Mouse (Mus musculus) MEL (cell line): ENCODE measurements around the gene Dok7.

Experiments
- CHD2 ChIP-seq: IDR thresholded peaks from 2 replicates; pipeline ENCODE4 v1.6.1; 2011; ENCODE audit warnings: low read length, improper control_type of control experiment
- CTCF ChIP-seq, 3 experiments: IDR thresholded peaks in 2 of 3; conservative IDR thresholded peaks in 1 of 3; 2 replicates each; pipeline ENCODE4 v1.5.1; 2011 to 2012; ENCODE audit warnings: low read length in 3 of 3, low read depth in 2 of 3, mild to moderate bottlenecking in 2 of 3, improper control_type of control experiment in 1 of 3, inconsistent platforms in 1 of 3, mixed read lengths in 1 of 3, moderate library complexity in 1 of 3; ENCODE audit not compliant: control insufficient read depth in 1 of 3, insufficient read depth in 1 of 3, poor library complexity in 1 of 3, severe bottlenecking in 1 of 3
- EP300 ChIP-seq, 2 experiments: IDR thresholded peaks; 2 replicates each; pipeline ENCODE4 v1.6.1; 2011; ENCODE audit warnings: improper control_type of control experiment in 2 of 2, low read length in 2 of 2, low read depth in 1 of 2, mild to moderate bottlenecking in 1 of 2
- GABPA ChIP-seq: IDR thresholded peaks from 2 replicates; pipeline ENCODE4 v1.6.1; 2012; ENCODE audit warnings: low read depth, mild to moderate bottlenecking, inconsistent platforms, low read length, improper control_type of control experiment, moderate library complexity
- GATA1 ChIP-seq: IDR thresholded peaks from 2 replicates; pipeline ENCODE4 v1.6.1; 2011; ENCODE audit warnings: low read depth, low read length, improper control_type of control experiment
- JUND ChIP-seq: IDR thresholded peaks from 2 replicates; pipeline ENCODE4 v1.6.1; 2011; ENCODE audit warnings: low read depth, mild to moderate bottlenecking, improper control_type of control experiment, low read length
- MAZ ChIP-seq: IDR thresholded peaks from 2 replicates; pipeline ENCODE4 v1.6.1; 2012; ENCODE audit warnings: low read depth, mild to moderate bottlenecking, inconsistent platforms, low read length, improper control_type of control experiment
- MEF2A ChIP-seq: IDR thresholded peaks from 2 replicates; pipeline ENCODE4 v1.6.1; 2014; ENCODE audit warnings: low read depth, mild to moderate bottlenecking, inconsistent platforms, low read length, improper control_type of control experiment; ENCODE audit not compliant: poor library complexity, insufficient replicate concordance, severe bottlenecking; ENCODE audit errors: extremely low read depth
- MYC ChIP-seq: IDR thresholded peaks from 2 replicates; pipeline ENCODE4 v1.6.1; 2011; ENCODE audit warnings: low read depth, mild to moderate bottlenecking, low read length, improper control_type of control experiment, moderate library complexity
- POLR2A ChIP-seq, 2 experiments: IDR thresholded peaks; 2 replicates each; pipeline ENCODE4 v1.6.1; 2011 to 2012; ENCODE audit warnings: low read length in 2 of 2, mild to moderate bottlenecking in 2 of 2, control low read depth in 1 of 2, improper control_type of control experiment in 1 of 2, low read depth in 1 of 2, moderate library complexity in 1 of 2; ENCODE audit not compliant: control insufficient read depth in 1 of 2, insufficient read depth in 1 of 2, poor library complexity in 1 of 2
- POLR2AphosphoS5 ChIP-seq: IDR thresholded peaks from 2 replicates; pipeline ENCODE4 v1.6.1; 2012; ENCODE audit warnings: low read depth, borderline replicate concordance, mild to moderate bottlenecking, inconsistent platforms, low read length, moderate library complexity, mixed read lengths
- RAD21 ChIP-seq: IDR thresholded peaks from 2 replicates; pipeline ENCODE4 v1.6.1; 2011; ENCODE audit warnings: mild to moderate bottlenecking, low read depth, low read length, improper control_type of control experiment
- ZC3H11A ChIP-seq: IDR thresholded peaks from 2 replicates; pipeline ENCODE4 v1.6.1; 2012; ENCODE audit warnings: low read depth, mild to moderate bottlenecking, inconsistent platforms, low read length, improper control_type of control experiment

DNA sequence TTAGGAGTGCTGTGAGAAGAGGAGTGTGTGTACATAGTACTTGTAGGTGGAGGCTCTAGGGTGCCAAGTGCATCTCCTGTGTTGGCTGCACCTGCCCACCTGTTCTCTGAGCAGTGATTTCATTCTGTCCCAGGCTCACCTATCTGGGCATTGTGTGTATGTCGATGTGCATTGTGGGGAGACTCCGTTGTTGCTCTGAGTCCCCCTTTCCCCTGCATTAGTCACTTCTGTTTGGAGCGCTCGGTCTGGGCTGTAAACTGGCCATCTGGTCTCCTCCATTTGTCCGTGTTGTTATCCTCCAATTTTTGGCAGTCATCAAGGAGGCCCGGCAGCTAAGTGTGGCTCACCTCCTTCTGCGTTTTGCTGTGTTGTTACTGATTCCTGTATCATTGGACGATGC lies 63.5 kb downstream of the Dok7 start:
- no peak for TF ChIP-seq CHD2
- no peak for TF ChIP-seq CTCF (IDR thresholded peaks at IDR 0.05 in 2 of 3, conservative IDR thresholded peaks at IDR 0.05 in 1 of 3; ENCODE audit: control insufficient read depth in 1 of 3, insufficient read depth in 1 of 3, low read depth in 2 of 3, low read length in 3 of 3, poor library complexity in 1 of 3, severe bottlenecking in 1 of 3)
- no peak for TF ChIP-seq MAZ
- TF ChIP-seq JUND, result no peak
- no peak for TF ChIP-seq POLR2A (IDR thresholded peaks at IDR 0.05; ENCODE audit: control insufficient read depth in 1 of 2, insufficient read depth in 1 of 2, low read depth in 1 of 2, low read length in 2 of 2, poor library complexity in 1 of 2)
- no peak for TF ChIP-seq GABPA
- no peak for TF ChIP-seq GATA1
- no peak for TF ChIP-seq ZC3H11A
- no peak for TF ChIP-seq EP300 (IDR thresholded peaks at IDR 0.05; ENCODE audit: low read depth in 1 of 2, low read length in 2 of 2)
- no peak for TF ChIP-seq MEF2A
- TF ChIP-seq MYC, result no peak
- no peak for TF ChIP-seq POLR2AphosphoS5
- no peak for TF ChIP-seq RAD21
